Mouse (Mus musculus) cerebellum, postnatal 36 days (tissue): ENCODE data around the gene Ikzf1.

Experiments used
- DNase-seq, 2 experiments: peaks; one replicate each; pipeline ENCODE4 v3.0.0; 2021 to 2022; ENCODE audit warnings: mixed read lengths in 2 of 2

Gene Ikzf1

DNA sequence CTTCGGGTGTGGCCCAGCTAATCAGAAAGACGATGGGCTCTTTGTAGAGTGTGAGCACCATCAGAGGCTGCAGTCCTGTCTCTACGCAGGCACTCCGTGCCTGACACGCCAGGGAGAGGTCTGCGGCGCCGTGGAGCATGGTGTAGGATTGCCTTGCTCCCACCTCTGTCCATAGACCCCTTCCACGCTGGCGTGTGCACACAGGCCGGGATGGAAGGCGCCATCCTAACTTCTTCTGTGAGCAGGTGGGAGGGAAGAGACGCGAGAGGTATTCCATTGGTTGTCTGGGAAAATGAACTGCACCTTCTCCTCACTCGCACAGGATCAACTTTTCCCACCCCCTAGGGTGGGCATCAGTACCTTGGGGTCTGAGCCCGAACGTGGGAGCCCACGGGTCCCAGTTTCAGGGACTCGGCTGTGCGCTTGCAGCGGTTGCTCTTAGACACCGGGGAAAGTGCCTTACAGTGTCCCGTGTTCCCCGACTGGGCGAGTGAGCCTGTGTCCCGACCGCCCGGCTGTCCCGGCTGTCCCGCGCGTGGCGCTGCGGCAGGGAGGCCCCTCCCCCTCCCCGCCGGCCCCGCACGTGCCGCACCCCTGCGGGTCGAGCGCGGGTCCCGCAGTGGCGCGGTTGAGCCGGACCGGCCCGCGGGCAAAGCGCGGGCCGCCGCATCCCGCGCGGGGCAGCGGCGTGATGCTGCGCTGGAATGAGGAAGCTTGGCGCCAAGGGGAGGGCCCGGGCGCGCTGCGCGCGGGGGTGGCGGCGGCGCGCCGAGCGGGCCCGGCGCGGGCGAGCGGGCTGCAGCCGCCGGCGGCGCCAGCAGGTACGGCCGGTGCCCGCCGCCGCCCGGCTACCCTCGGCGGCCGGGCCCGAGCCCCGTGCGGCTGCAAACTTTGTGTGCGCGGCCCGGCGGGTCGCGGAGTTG is at the start of gene Ikzf1:
Gene Ikzf1, plus strand, starts transcription at position 74 of the 923 bp plus-strand sequence.
- no peak for DNase-seq

DNA sequence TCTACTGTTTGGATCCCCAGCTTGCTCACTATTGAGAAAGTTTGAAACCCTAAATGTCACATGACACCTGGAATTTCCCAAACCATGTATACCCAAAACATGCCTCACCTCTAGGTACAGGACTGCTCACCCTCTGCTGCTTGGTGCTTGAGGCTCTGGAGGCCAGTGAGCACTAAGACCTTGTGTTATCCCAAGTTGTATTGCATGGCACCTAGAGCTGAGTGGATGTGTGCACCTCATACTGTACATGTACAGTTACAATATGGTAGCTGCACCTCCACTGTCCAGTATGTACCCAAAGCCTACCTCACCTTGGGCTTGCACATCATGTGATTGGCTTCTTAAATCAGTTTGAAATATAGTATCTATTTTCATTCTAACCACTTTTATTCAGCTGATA is 40.5 kb upstream of the Ikzf1 start:
- DNase-seq = no peak

DNA sequence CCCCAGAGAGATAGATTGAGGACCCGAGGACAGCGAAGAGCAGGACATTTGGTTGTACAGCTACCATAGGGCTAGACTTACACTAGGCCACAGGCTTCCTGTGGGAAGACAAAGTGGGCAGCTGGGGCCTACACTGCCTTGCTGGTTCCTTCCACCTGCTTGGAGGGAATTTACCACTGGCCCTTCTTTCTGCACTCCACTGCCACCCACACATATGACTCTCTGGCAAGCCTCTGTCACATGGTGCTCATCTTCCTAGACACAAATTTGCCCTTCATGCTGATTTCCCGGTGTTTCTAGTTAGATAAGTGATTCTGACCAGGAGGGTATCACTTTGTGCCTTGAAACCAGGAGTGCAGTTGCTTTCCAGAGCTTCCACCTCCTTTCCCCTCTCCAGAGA is 28.4 kb upstream of the Ikzf1 start:
- DNase-seq = no peak

DNA sequence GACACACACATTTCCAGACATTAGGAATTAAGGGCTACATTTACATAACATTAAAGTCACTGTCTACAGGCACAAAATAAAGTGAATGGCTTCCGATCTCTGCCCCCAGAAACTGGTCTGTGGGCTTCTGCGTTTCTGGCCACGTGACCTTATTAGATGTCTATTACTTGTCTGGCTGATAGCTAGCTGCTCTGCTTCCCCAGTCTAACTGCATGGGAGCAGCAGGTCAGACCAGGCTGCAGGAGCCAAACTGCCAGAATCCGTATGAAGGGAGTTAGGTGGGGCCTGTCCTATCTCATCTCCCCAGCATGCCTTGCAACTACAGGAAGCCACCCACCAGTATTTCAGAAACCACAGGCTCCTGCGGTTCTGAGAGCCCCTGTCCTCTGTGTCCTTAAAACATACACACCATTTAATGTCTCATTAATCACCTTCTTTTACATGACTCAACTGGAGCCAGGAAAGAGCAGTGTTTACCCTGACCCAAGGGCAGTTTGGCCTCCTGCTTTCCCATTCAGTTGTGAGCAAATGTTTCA is 27.7 kb upstream of the Ikzf1 start:
- no peak for DNase-seq

DNA sequence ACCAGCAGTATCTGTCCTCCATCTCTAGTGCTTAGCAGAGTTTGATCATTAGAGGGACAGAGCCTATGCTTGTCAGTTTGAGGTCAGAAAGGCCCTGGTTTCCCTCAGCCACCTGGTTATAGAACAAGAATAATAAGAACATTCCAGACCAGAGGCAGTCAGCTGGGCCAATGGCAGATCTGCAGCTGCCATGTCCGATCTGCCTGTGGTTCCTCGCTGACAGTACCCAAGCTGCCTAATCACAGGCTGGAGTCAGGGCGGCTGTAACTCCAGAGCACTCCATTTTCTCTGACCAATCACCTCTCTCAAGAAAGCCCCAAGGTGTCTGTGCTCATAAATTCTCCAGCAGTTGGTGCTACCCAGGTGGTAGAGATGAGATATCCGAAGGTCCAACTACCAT is 27.2 kb upstream of the Ikzf1 start:
- no peak for DNase-seq

DNA sequence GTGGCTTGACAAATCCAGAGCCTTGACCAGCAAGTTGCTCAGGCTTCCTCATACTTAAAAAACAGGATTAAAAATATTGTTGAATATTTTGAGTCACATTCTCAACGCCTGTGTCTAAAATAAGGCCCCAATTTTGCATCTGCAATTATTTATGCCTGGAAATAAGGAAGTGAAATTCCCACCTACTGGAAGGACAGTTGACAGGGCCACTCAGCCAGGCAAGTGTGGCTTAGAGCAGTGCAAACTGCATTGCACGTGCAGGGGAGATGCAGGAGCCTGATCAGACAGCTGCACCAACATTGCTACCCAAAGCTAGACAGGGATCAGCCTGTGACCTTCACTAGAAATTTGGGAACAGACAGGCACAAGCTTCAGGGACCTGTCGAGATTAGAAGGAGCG is 26.0 kb upstream of the Ikzf1 start:
- DNase-seq = no peak

DNA sequence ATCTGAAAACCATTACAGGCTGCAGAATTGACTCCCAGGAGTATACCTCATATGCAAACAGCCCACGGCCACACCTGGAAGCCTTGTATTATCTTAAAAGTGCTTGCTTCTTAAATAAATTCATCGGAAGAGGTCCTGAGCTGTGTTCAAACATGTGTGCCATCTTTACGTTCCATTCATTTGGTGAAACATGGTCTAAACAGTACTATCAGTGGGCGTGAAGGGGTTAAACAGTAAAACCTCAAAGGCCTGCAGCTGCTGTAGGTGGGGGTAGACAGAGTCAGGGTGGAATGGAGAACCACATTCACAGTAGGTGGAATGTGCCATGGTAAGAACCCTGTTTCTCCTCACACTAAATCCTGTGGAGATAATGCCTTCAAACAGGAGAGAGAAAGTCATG is 24.2 kb upstream of the Ikzf1 start:
- no peak for DNase-seq

DNA sequence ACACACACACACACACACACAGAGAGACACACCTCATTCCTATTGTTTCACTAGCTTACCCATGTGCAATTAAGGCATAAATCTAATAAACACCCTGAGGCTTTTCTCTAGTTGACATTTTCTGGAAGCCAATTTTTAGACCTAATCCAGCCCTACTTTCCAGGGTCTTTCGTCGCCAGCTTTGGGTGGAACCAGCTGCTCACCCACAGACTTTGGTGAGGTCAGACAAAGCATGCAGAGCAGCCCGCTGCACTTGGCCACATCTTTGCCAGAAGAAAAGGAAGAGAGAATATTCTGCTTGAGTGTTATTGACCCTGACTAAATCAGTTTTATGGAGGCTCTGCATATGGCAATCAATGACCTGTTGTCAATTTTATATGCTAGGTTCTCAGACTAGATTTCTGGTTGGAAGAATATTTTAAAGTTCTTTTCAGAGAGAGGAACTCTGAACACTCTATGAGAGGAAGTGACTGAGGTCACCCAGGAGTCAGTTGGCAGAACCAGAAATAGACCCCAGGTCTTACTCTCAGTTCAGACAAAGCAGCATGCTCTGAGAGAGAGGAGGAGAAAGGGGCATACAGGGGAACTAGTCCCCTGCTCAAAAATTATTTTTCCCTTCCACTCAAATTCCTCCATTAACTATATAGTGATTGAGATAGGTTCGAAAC is 17.4 kb upstream of the Ikzf1 start:
- no peak for DNase-seq

DNA sequence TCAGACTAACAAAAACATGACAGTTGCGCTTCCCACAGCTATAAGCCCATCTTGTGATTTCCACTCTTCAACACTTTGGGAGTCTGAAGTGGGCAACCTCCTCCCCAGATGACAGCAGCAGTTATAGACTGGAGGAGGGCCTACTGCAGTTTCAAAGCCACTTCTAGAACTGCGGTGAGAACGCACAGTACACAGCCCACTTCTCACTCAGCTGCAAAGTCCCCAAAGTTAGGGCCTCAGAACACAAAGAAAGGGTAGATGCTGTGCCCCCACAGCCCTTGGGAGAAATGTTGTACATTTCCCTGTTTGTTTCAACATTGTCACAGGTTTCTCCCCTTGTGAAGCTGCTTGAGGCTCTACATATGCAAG is 16.9 kb upstream of the Ikzf1 start:
- DNase-seq = no peak

DNA sequence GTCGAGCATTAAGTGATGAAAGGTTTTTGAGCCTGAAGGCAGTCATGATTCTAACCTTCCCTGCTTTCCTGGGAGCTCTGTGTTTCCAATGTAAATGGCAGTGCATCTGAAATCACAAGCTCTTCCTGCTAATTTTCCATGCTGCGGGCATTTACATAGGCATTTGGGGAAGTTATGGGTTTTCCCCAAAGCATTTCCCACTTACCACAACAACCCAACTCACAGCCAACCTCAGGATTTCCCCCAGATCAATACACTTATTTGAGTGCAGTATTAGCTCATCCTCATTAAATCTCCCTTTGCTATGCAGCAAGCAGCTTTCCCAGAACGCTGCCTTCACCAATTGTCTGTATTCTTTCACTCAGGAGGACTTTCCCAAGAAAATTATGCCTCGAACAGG is 11.8 kb upstream of the Ikzf1 start:
- no peak for DNase-seq

DNA sequence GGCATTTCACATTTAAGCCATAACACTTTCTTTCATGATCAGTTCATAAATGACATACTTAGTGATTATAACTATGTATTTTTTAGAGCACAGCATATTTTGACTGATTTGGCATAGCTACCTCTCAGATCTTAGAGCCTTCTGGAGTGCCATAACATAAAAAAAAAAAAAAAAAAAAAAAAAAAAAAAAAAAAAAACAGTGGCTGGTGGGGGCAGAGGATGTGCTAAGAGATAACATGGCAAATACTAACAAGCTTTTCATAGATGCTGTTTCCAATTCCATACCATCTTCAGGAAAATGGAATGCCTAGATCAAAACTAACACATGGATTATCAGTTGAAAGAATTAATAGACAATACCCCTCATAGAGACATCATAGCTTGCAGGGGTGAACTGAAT is 9.7 kb upstream of the Ikzf1 start:
- DNase-seq = no peak

DNA sequence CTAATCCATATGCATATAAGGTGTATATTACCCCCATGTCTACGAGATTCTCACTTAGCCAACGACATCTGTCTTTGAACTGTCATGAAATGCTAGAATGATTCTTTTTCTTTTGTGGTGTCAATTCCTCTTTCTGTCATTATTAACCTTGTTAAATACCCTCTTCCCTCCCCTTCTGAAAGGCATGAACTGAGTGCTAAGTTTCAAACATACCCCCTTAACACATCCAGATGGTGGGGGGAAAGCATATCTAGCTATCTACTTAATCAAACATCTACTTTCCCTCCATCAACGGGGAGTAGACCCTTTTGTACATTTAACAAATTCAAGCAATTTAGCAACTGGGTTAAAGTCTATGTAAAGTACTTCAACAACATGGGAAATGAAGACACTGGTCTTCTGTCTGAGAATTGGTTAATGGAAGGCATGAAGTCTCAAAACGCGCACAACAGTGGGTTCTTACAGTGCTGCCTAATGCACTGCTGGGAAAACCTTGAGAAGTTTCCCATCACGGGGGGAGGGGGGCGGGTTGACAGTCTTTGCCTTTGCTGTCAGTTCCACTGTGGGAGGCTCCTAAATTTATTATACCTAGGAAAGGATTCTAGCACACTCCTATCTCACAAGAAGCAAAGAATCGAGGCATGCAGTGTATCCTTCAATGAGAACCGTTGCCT is 8.6 kb upstream of the Ikzf1 start:
- no peak for DNase-seq

DNA sequence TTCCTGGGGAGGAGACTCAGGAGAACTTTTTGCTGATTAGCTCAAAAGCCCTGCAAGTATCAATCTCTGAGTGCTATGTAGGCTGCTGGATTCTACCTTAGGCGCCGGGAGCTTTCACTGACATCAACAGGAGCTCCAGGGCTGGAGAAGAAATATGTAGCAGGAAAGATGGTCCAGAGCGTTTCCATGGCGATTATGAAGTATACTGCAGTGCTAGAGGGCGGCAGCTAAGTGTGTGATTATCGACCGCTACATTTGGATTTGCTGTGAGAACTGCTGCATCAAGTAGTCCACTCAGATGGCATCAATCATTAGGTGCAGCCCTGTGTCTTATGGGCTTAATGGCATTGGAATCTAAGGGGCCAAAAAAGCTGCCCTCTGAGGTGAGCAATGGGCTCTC is 7.6 kb upstream of the Ikzf1 start:
- no peak for DNase-seq

DNA sequence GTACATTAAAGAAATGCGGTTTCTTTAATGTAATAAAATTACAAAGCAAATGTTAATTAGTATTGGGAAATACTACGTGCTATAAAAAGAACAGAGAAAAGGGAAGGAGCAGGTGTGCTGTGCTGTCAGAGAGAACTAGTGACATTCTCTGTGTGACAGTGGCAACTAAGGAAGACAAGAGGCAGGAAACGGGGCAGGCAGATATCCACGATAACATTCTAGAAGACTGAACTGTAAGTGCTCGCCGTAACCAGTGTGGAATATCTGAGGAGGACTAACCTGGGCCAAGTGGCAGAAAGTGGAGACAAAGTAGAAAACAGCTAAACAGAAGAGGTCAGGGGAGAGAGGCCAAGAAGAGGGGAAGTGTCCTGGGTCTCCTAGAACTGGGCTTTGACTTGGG is 5.8 kb upstream of the Ikzf1 start:
- DNase-seq = no peak

DNA sequence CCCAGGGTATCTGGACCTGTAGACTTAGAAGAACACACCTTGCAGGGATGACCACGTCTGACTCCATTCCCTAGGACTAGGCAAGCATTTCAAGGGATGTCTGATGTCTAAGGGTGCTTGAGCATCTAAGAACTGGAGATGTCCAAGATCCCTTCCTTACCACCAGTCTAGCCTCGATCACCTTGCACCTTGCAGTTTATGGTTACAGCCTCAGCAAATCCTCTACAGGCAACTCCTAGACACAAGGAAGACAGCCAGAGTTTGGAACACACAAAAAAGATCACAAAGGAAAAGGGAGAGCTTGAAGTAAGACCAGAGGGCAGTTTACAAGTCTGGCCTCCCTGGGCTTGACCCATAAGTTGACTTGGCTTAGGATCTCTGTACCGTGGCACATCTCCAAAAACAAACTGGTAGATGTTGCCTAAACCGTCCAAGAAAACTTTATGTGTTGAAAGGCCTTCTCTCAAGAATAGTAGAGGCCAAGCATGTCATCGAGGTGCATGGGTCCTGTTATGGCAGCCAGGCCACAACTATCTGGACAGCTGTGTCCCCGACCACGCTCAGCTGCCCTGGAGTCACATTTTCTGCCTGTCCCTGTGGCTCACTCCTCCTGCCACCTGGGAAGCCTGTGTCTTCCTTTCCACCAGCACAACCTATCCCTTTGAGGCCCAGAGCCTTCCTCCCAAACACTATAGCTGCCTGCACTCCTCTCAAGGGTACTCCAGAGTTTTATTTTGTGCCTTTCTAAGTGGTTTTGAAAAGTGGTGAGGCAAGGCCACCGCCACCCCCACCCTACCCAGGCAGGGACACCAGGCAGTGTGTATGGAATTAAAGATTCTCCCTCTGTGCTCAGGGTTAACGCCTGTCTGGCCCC is 510 bp upstream of the Ikzf1 start:
- DNase-seq = no peak

DNA sequence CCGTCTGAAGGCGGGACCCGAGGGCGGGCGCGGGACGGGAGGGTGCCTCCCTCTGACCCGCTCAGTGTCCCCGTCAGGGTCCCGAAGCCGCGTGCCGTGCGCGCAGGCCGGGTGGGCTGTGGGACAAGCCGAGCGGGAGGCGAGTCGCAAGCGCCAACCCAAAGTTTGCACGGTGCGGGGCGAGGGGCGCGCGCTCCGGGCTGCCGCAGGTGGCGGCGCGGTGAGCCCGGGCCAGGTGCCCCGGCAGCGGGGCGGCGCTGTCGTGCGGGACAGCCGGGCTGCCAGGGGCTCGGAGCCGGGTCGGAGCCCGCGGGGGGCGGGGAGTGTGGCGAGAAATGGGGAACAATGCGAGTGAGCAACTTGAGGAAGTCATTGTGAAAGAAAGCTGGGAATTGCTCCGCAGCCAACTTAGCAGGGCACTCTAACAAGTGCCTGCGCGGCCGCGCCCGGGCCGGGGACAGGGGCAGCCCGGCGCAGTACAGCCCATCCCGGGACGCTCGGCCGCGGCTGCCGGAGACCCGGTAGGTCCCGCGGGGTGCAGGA is 1.1 kb downstream of the Ikzf1 start:
- DNase-seq = no peak

DNA sequence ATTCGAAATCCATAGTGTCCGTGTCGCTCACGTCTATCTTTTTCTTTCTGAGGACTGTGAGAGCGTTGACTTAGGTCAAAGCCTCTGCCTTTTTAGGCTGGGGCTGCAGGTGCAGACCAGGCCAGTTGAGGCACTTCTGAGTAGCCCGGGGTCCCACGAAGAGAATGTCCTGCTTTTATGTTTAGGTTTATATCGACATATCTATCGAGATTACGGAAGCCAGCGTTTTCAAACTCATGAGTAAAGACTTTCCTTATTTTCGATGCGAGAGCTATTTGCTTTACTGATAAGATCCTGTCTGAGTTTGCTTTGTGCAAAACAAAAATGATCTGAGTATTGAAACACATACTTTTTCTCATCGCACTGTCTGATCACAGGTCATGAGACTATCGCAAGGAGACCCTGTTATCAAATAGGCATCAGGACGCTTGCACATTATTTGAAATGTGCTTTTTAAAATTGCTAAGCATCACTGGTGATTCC is 1.8 kb downstream of the Ikzf1 start:
- no peak for DNase-seq

DNA sequence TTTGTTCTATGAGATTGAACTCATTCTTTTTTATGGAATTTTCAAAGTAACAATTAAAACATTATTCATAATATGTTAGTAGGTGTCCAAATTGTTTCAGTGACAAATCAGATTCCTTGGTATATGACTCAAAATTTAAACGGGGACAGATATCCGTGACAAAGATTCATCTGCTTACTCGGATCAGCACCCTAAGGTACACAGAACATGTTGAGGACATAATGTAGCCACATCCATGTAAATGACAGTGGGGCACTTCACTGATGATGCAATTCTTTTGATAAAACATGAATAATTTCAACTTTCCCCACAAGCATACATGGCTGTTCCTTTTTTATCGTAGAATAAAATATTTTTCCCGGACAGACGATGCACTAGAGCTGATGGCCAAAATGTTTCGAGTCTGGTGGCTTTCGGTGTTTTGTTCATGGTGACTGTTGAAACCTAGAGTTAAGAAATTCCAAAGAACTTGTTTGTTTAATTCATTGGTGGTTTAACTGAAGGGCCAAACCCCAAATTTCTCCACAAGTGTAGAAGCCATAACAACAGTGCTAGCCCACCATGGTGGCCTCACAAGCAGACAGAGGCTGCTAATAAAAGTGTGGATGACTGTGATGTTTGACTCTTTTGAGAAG is 2.9 kb downstream of the Ikzf1 start:
- no peak for DNase-seq

DNA sequence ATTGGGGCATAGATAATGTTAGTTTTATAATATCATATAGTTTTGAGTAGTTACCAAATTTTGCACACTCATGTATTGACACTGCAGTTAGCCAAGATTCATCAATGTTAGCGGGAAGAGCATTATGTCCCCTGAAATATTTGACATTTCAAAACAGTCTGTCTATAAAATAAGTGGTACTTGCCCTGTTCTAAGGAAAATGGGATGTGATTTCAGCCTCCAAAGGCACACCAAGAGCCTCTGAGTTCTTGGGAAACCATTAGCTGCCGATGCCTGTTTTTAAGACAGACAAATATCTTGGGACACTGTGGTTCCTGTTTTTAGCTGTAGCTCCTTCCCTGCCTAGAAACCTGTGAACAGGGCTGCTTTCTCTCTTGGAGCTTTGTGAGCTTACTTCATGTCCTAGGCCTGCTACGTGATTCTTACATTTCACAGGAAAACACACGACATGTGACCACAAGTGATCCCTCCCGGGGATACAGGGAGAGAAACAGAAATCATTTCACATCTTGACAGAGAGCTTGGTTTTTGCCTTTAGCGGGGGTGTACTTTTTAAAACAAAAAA is 4.0 kb downstream of the Ikzf1 start:
- DNase-seq = no peak

DNA sequence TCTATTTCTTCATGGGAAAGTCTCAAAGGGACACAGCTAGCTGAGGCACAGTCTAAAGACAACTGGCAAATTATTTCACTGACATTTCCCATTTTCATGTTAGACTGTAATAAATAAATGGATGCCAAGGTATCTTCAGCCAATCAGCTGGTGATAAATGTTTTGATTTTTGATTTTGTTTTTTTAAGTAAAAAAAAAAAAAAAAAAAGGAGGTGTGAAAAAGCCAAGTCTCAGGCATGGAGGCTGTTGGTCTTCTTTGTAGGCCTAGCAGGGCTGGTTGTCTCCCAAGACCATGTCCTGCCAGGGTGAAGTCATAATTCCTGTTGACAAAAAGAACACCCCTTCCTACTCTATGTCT is 4.9 kb downstream of the Ikzf1 start:
- DNase-seq = no peak

DNA sequence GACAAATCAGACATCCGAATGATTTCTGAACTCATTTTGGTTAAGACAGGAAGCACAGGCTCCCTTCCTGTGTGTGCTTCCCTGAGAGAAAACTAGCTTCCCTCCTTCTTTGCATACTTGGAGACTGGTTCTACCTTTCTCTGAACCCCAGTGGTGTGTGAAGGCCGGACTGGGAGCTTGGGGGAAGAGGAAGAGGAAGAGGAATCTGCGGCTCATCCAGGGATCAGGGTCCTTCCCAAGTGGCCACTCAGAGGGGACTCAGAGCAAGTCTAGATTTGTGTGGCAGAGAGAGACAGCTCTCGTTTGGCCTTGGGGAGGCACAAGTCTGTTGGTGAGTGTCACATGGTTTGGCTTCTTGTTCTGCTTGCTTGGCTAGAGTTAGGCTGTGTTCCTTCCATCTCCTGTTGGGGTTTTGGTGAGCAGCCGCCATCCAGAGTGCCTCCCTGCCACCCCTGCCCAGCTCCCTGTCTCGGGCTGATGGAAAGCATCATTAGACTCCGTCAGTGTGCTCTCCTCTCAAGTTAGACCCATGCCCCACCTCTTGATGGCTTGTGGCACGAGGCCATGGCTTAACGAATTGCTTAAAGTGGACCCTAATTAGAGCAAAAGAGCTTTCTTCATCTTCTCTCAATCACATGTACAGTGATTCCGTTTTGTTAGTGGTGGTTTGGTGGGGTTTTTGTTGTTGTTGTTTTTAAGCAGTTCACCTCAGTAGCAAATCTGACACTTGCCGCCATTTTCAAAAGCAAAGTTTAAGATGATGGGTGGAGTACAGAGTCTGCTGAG is 5.4 kb downstream of the Ikzf1 start:
- DNase-seq = no peak
